Mouse (Mus musculus) myocyte (in vitro differentiated cells): ENCODE data around the gene Olfr1279. TPM values are rescaled to one million over a fixed set of nuclear protein-coding genes. Genes with fewer than 3 reads are reported as not detected.

ENCODE experiments used
- H3K27me3 ChIP-seq: one replicate; pipeline ENCODE4 v1.6.1; 2011; ENCODE audit not compliant: control insufficient read depth, insufficient read depth, insufficient read length
- H3K36me3 ChIP-seq: one replicate; pipeline ENCODE4 v1.6.1; 2011; ENCODE audit not compliant: control insufficient read depth, insufficient read depth
- H3K4me2 ChIP-seq: one replicate; pipeline ENCODE4 v1.6.1; 2011; ENCODE audit warnings: low read depth, control low read depth
- H3K4me3 ChIP-seq: one replicate; pipeline ENCODE4 v1.5.1; 2011; ENCODE audit warnings: mild to moderate bottlenecking, control low read depth, moderate library complexity
- H3K79me2 ChIP-seq: one replicate; pipeline ENCODE4 v1.6.1; 2011; ENCODE audit not compliant: control insufficient read depth, insufficient read depth
- H3ac ChIP-seq: one replicate; pipeline ENCODE4 v1.6.1; 2011; ENCODE audit not compliant: control insufficient read depth, insufficient read length
- CEBPB ChIP-seq: IDR thresholded peaks from 2 replicates; pipeline ENCODE4 v1.6.1; 2011; ENCODE audit warnings: mild to moderate bottlenecking, moderate library complexity; ENCODE audit not compliant: poor library complexity, insufficient read depth, severe bottlenecking
- E2F4 ChIP-seq: IDR thresholded peaks from one replicate; pipeline ENCODE4 v1.6.1; 2011; ENCODE audit warnings: mild to moderate bottlenecking, control low read depth, moderate library complexity; ENCODE audit not compliant: insufficient read depth
- MAX ChIP-seq: IDR thresholded peaks from one replicate; pipeline ENCODE4 v1.6.1; 2011; ENCODE audit warnings: low read depth, mild to moderate bottlenecking, control low read depth
- MYOD1 ChIP-seq, 3 experiments: IDR thresholded peaks; one replicate each; pipeline ENCODE4 v1.6.1; 2011; ENCODE audit warnings: control low read depth in 2 of 3, low read depth in 2 of 3, mild to moderate bottlenecking in 2 of 3, moderate library complexity in 1 of 3; ENCODE audit not compliant: insufficient read length in 2 of 3, control insufficient read depth in 1 of 3
- MYOG ChIP-seq, 3 experiments: IDR thresholded peaks; one replicate each; pipeline ENCODE4 v1.6.1; 2011; ENCODE audit warnings: control low read depth in 2 of 3, low read depth in 2 of 3, mild to moderate bottlenecking in 2 of 3; ENCODE audit not compliant: insufficient read length in 2 of 3, control insufficient read depth in 1 of 3, insufficient read depth in 1 of 3
- POLR2A ChIP-seq: IDR thresholded peaks from one replicate; pipeline ENCODE4 v1.6.1; 2011; ENCODE audit warnings: low read depth, mild to moderate bottlenecking, control low read depth, moderate library complexity; ENCODE audit not compliant: insufficient read length
- POLR2AphosphoS2 ChIP-seq: IDR thresholded peaks from one replicate; pipeline ENCODE4 v1.6.1; 2011; ENCODE audit warnings: low read depth, control low read depth; ENCODE audit not compliant: insufficient read length
- REST ChIP-seq: IDR thresholded peaks from one replicate; pipeline ENCODE4 v1.6.1; 2011; ENCODE audit warnings: mild to moderate bottlenecking, control low read depth, moderate library complexity; ENCODE audit not compliant: insufficient read depth, insufficient read length
- SRF ChIP-seq: IDR thresholded peaks from one replicate; pipeline ENCODE4 v1.6.1; 2011; ENCODE audit warnings: low read depth; ENCODE audit not compliant: control insufficient read depth, insufficient read length
- TCF12 ChIP-seq: IDR thresholded peaks from one replicate; pipeline ENCODE4 v1.6.1; 2011; ENCODE audit warnings: mild to moderate bottlenecking, control low read depth; ENCODE audit not compliant: poor library complexity, insufficient read depth, severe bottlenecking
- TCF3 ChIP-seq: IDR thresholded peaks from one replicate; pipeline ENCODE4 v1.6.1; 2011; ENCODE audit warnings: low read depth, control low read depth; ENCODE audit not compliant: insufficient read length
- USF1 ChIP-seq: IDR thresholded peaks from one replicate; pipeline ENCODE4 v1.6.1; 2011; ENCODE audit warnings: low read depth, mild to moderate bottlenecking, control low read depth, moderate library complexity
- polyA plus RNA-seq: library from polyadenylated mRNA; unstranded; fragments of >200 nt; fragmentation: generic; extraction: Trizol; gene quantifications from one replicate; pipeline ENCODE4 v1.2.1, GENCODE M21; 2012; ENCODE audit warnings: missing spikeins

The Olfr1279 gene
- not detected for polyA plus RNA-seq

DNA sequence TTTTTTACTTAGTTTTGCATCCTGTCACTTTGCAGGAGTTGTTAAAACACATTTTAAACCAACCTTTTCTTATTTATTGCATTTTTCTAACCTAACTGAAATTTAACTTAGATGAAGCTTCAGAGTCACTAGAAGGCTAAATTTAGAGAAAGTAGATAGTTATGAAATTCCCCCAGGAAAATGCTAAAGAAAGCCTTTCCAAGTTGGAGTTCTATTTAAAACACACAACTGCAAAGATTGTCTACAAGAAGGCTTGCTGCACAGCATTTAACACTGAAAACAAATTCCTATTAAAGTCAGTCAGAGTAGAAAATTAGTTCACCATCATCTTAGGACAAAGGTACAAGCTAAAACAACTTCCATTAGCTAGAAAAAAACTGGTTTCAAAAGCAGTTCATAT lies at the start of gene Olfr1279:
Olfr1279 (plus strand) TSS at position 262 of the 400 bp plus-strand sequence.
- H3K4me3 ChIP-seq = no peak within 1 kb of the TSS
- no peaks in the 10 kb centered on the region for H3K36me3 ChIP-seq
- H3K4me2 ChIP-seq = no peak within 1 kb of the TSS
- TF ChIP-seq REST = no peak
- H3K27me3 ChIP-seq = no peaks in the 10 kb centered on the region
- H3ac ChIP-seq = no peak within 1 kb of the TSS
- H3K79me2 ChIP-seq = no peaks in the 10 kb centered on the region

DNA sequence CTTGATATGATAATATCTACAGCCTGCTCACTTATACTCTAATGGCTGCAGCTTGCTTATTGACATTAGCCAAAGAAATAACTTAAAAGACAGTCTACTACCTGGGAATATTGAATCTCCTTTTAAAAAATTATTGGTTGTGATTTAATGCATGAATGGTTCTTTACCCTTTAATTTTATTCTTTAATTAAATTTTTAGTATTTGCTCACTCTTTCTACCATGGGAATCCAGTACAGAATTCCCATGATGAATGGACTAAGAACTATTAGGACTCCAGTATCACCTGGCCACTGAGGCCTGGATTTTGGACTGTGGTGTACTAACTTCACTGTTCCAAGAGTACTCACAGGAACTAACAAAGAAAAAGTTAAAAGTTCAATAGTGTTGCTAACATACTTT lies 46.2 kb upstream of the Olfr1279 start, which contains the start of gene Olfr1276:
Olfr1276 (plus strand) TSS at position 301 of the 400 bp plus-strand sequence.
- no peaks in the 10 kb centered on the region for H3K27me3 ChIP-seq
- H3K4me3 ChIP-seq = no peak within 1 kb of the TSS
- TF ChIP-seq TCF12 = no peak
- no peak for TF ChIP-seq CEBPB
- no peak for TF ChIP-seq REST
- TF ChIP-seq SRF = no peak
- no peak for TF ChIP-seq TCF3
- no peak for TF ChIP-seq USF1
- no peak for TF ChIP-seq POLR2A
- no peak for TF ChIP-seq E2F4
- TF ChIP-seq MYOD1 (IDR thresholded peaks at IDR 0.05; ENCODE audit: control insufficient read depth in 1 of 3, insufficient read length in 2 of 3, low read depth in 2 of 3) = no peak
- no peak for TF ChIP-seq MAX
- no peak for TF ChIP-seq POLR2AphosphoS2
- TF ChIP-seq MYOG (IDR thresholded peaks at IDR 0.05; ENCODE audit: control insufficient read depth in 1 of 3, insufficient read depth in 1 of 3, insufficient read length in 2 of 3, low read depth in 2 of 3) = no peak
- H3K4me2 ChIP-seq = no peak within 1 kb of the TSS
- no peaks in the 10 kb centered on the region for H3K36me3 ChIP-seq
- H3ac ChIP-seq = no peak within 1 kb of the TSS
- no peaks in the 10 kb centered on the region for H3K79me2 ChIP-seq

DNA sequence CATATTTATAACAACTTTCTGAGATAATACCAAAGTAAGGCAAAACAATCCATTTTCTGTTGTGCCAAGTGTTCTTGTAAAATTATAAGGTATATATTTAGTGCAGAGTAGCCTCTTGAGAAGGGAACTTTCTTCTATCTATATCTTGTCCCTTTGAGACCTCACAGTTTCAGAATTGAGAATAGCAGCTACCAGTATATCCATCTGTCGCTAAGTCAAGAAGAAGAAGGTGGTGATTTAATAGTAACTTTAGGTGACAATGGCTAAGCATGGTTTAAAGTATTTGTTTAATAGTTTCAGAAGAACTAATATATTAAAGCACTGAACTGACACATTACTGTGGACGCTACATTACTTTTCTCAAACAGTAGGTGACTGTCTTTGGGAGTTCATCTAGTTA lies 26.4 kb upstream of the Olfr1279 start, which contains the start of gene Olfr1277:
Olfr1277 (minus strand) TSS at position 101 of the 400 bp plus-strand sequence.
- Histone ChIP-seq H3K79me2 (no peaks in the 10 kb centered on the region), H3K36me3 (no peaks in the 10 kb centered on the region), H3K4me2 (no peak within 1 kb of the TSS), H3K4me3 (no peak within 1 kb of the TSS), H3K27me3 (no peaks in the 10 kb centered on the region), H3ac (no peak within 1 kb of the TSS)
- TF ChIP-seq POLR2A = no peak
- no peak for TF ChIP-seq TCF3
- no peak for TF ChIP-seq MYOD1 (IDR thresholded peaks at IDR 0.05; ENCODE audit: control insufficient read depth in 1 of 3, insufficient read length in 2 of 3, low read depth in 2 of 3)
- no peak for TF ChIP-seq CEBPB
- no peak for TF ChIP-seq TCF12

DNA sequence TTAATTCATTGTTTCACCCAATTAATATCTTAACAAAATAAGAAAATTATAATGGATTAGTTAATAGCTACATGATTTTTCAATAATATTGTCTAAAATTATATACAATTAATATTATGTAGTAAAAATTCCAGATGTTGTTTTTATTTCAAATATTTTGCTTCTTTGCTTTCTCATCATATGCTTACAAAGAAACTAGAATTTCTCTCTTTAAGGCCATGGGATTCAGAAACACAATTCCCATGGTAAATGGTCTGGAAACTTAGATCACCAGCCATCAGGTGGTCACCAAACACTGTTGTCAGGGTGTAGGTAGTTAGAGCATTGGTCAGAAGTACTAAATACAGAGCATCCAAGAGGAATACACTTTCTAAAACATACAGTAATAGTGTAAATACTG lies 10.6 kb upstream of the Olfr1279 start, which contains the start of gene Olfr1278:
Olfr1278 (plus strand) TSS at position 301 of the 400 bp plus-strand sequence.
- no peaks in the 10 kb centered on the region for H3K36me3 ChIP-seq
- no peaks in the 10 kb centered on the region for H3K27me3 ChIP-seq
- no peak within 1 kb of the TSS for H3K4me2 ChIP-seq
- no peak within 1 kb of the TSS for H3K4me3 ChIP-seq
- no peaks in the 10 kb centered on the region for H3K79me2 ChIP-seq
- no peak for TF ChIP-seq SRF
- TF ChIP-seq POLR2AphosphoS2 = no peak
- TF ChIP-seq TCF12 = no peak
- no peak for TF ChIP-seq MYOD1 (IDR thresholded peaks at IDR 0.05; ENCODE audit: control insufficient read depth in 1 of 3, insufficient read length in 2 of 3, low read depth in 2 of 3)
- no peak for TF ChIP-seq REST
- no peak for TF ChIP-seq USF1
- no peak for TF ChIP-seq POLR2A
- TF ChIP-seq E2F4 = no peak
- TF ChIP-seq MYOG (IDR thresholded peaks at IDR 0.05; ENCODE audit: control insufficient read depth in 1 of 3, insufficient read depth in 1 of 3, insufficient read length in 2 of 3, low read depth in 2 of 3) = no peak
- TF ChIP-seq MAX = no peak
- TF ChIP-seq CEBPB = no peak
- TF ChIP-seq TCF3 = no peak
- no peak within 1 kb of the TSS for H3ac ChIP-seq

DNA sequence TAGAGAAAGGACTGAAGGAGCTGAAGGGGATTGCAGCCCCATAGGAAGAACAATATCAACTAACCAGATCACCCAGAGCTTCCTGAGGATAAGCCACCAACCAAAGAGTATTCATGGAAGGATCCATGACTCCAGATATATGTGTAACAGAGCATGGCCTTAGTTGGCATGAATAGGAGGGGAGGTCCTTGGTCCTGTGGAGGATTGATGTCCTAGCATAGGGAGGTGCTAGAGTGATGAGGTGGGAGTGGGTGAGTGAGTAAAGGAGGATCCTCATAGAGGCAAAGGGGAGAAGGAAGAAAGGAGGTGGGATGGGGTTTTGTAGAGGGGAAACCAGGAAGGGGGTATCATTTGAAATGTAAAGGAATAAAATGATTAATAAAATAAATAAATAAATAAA lies 1.9 kb upstream of the Olfr1279 start:
- Histone ChIP-seq H3K4me2 (no peak overlapping the region), H3K36me3 (no peaks in the 10 kb centered on the region), H3K27me3 (no peaks in the 10 kb centered on the region), H3K79me2 (no peaks in the 10 kb centered on the region), H3ac (no peak overlapping the region), H3K4me3 (no peak overlapping the region)
- TF ChIP-seq E2F4 (no peak), POLR2AphosphoS2 (no peak), MYOD1 (IDR thresholded peaks at IDR 0.05; ENCODE audit: control insufficient read depth in 1 of 3, insufficient read length in 2 of 3, low read depth in 2 of 3) (no peak), SRF (no peak), MYOG (IDR thresholded peaks at IDR 0.05; ENCODE audit: control insufficient read depth in 1 of 3, insufficient read depth in 1 of 3, insufficient read length in 2 of 3, low read depth in 2 of 3) (no peak), TCF3 (no peak), USF1 (no peak)
